Mouse (Mus musculus): ENCODE measurements at regions not wholly inside any gene's neighbourhood (a gene's known extent, or its start where the extent isn't known, plus 50 kb on each side); places are given as distances from the start of the nearest gene placed in this dataset.
A peak's percentile ranks its signal among the peaks of the same experiment; 100 is the strongest.

GRCm38 (mm10) chr8:7853169-7853568, 807.9 kb downstream of the Efnb2 start:
- Histone ChIP-seq H3K4me2 (ENCODE audit: low read depth, low read length) (no peak overlapping the region), H3K27me3 (ENCODE audit: control insufficient read depth, insufficient read depth, low read length) (no peaks in the 10 kb centered on the region), H3K36me3 (ENCODE audit: control insufficient read depth, insufficient read depth, low read length) (no peaks in the 10 kb centered on the region), H3K4me1 (ENCODE audit: control insufficient read depth, insufficient read depth, low read length) (no peaks in the 10 kb centered on the region), H3K4me3 (replicated peaks; ENCODE audit: low read length) (no peak overlapping the region), H3K9me3 (replicated peaks; ENCODE audit: control insufficient read depth, low read length) (no peaks in the 10 kb centered on the region), H3K9ac (ENCODE audit: low read length) (no peak overlapping the region), H3K27ac (ENCODE audit: low read length) (no peak overlapping the region)
- 96% methylated on average over 1 of the region's 1 CpGs for WGBS
- no peak for ATAC-seq (ENCODE audit: insufficient read depth, low FRiP score)

GRCm38 (mm10) chr8:7850573-7850972, 810.5 kb downstream of the Efnb2 start:
- no peak overlapping the region for H3K4me2 ChIP-seq (ENCODE audit: low read depth, low read length)
- H3K27ac ChIP-seq (ENCODE audit: low read length), result no peak overlapping the region
- H3K4me1 ChIP-seq (ENCODE audit: control insufficient read depth, insufficient read depth, low read length), result no peaks in the 10 kb centered on the region
- ATAC-seq (ENCODE audit: insufficient read depth, low FRiP score), result no peak
- H3K9ac ChIP-seq (ENCODE audit: low read length), result no peak overlapping the region
- H3K27me3 ChIP-seq (ENCODE audit: control insufficient read depth, insufficient read depth, low read length), result no peaks in the 10 kb centered on the region
- H3K4me3 ChIP-seq (replicated peaks; ENCODE audit: low read length), result no peak overlapping the region
- H3K36me3 ChIP-seq (ENCODE audit: control insufficient read depth, insufficient read depth, low read length), result no peaks in the 10 kb centered on the region
- no peaks in the 10 kb centered on the region for H3K9me3 ChIP-seq (replicated peaks; ENCODE audit: control insufficient read depth, low read length)

- H3K4me1 ChIP-seq (ENCODE audit: control insufficient read depth, insufficient read depth, low read length), result no peaks in the 10 kb centered on the region
- no peak overlapping the region for H3K9ac ChIP-seq (ENCODE audit: low read length)
- no peak for ATAC-seq (ENCODE audit: insufficient read depth, low FRiP score)
- no peak overlapping the region for H3K27ac ChIP-seq (ENCODE audit: low read length)
- no peak overlapping the region for H3K4me2 ChIP-seq (ENCODE audit: low read depth, low read length)
- H3K36me3 ChIP-seq (ENCODE audit: control insufficient read depth, insufficient read depth, low read length), result no peaks in the 10 kb centered on the region
- no peaks in the 10 kb centered on the region for H3K27me3 ChIP-seq (ENCODE audit: control insufficient read depth, insufficient read depth, low read length)
- H3K4me3 ChIP-seq (replicated peaks; ENCODE audit: low read length), result no peak overlapping the region
- H3K9me3 ChIP-seq (replicated peaks; ENCODE audit: control insufficient read depth, low read length), result no peaks in the 10 kb centered on the region
- 73% methylated on average over 5 of the region's 5 CpGs for WGBS
Measured at GRCm38 (mm10) chr8:7831948-7832347, 829.1 kb downstream of the Efnb2 start.

- H3K9ac ChIP-seq (ENCODE audit: low read length), result no peak overlapping the region
- no peaks in the 10 kb centered on the region for H3K36me3 ChIP-seq (ENCODE audit: control insufficient read depth, insufficient read depth, low read length)
- WGBS, result 88% methylated on average over 1 of the region's 1 CpGs
- ATAC-seq (ENCODE audit: insufficient read depth, low FRiP score), result no peak
- H3K27me3 ChIP-seq (ENCODE audit: control insufficient read depth, insufficient read depth, low read length), result no peaks in the 10 kb centered on the region
- no peak overlapping the region for H3K27ac ChIP-seq (ENCODE audit: low read length)
- no peaks in the 10 kb centered on the region for H3K9me3 ChIP-seq (replicated peaks; ENCODE audit: control insufficient read depth, low read length)
- H3K4me3 ChIP-seq (replicated peaks; ENCODE audit: low read length), result no peak overlapping the region
- no peak overlapping the region for H3K4me2 ChIP-seq (ENCODE audit: low read depth, low read length)
- no peaks in the 10 kb centered on the region for H3K4me1 ChIP-seq (ENCODE audit: control insufficient read depth, insufficient read depth, low read length)
Measured at GRCm38 (mm10) chr8:7827811-7828210, 833.2 kb downstream of the Efnb2 start.

- no peak overlapping the region for H3K9ac ChIP-seq (ENCODE audit: low read length)
- H3K4me3 ChIP-seq (replicated peaks; ENCODE audit: low read length), result no peak overlapping the region
- WGBS, result 76% methylated on average over 1 of the region's 1 CpGs
- H3K4me1 ChIP-seq (ENCODE audit: control insufficient read depth, insufficient read depth, low read length), result no peaks in the 10 kb centered on the region
- H3K27me3 ChIP-seq (ENCODE audit: control insufficient read depth, insufficient read depth, low read length), result no peaks in the 10 kb centered on the region
- no peak for ATAC-seq (ENCODE audit: insufficient read depth, low FRiP score)
- no peaks in the 10 kb centered on the region for H3K36me3 ChIP-seq (ENCODE audit: control insufficient read depth, insufficient read depth, low read length)
- no peak overlapping the region for H3K4me2 ChIP-seq (ENCODE audit: low read depth, low read length)
- no peaks in the 10 kb centered on the region for H3K9me3 ChIP-seq (replicated peaks; ENCODE audit: control insufficient read depth, low read length)
- H3K27ac ChIP-seq (ENCODE audit: low read length), result no peak overlapping the region
Measured at GRCm38 (mm10) chr8:7808395-7808794, 852.6 kb downstream of the Efnb2 start.

- ATAC-seq (ENCODE audit: insufficient read depth, low FRiP score), result no peak
- 63% methylated on average over 3 of the region's 3 CpGs for WGBS
Measured at GRCm38 (mm10) chr8:7799221-7799620, 861.8 kb downstream of the Efnb2 start.

GRCm38 (mm10) chr8:7796156-7796555, 864.9 kb downstream of the Efnb2 start:
- Histone ChIP-seq H3K9ac (ENCODE audit: low read length) (no peak overlapping the region), H3K4me2 (ENCODE audit: low read depth, low read length) (no peak overlapping the region), H3K9me3 (replicated peaks; ENCODE audit: control insufficient read depth, low read length) (no peaks in the 10 kb centered on the region), H3K4me3 (replicated peaks; ENCODE audit: low read length) (no peak overlapping the region), H3K4me1 (ENCODE audit: control insufficient read depth, insufficient read depth, low read length) (no peaks in the 10 kb centered on the region), H3K36me3 (ENCODE audit: control insufficient read depth, insufficient read depth, low read length) (no peaks in the 10 kb centered on the region), H3K27me3 (ENCODE audit: control insufficient read depth, insufficient read depth, low read length) (no peaks in the 10 kb centered on the region), H3K27ac (ENCODE audit: low read length) (no peak overlapping the region)
- WGBS, result 63% methylated on average over 4 of the region's 4 CpGs
- ATAC-seq (ENCODE audit: insufficient read depth, low FRiP score), result peak; percentile 53; the same call in 1 of the 2 replicates

More at GRCm38 (mm10) chr8:7799221-7799620, 861.8 kb downstream of the Efnb2 start:
- H3K27me3 ChIP-seq (ENCODE audit: control insufficient read depth, insufficient read depth, low read length), result no peaks in the 10 kb centered on the region
- no peaks in the 10 kb centered on the region for H3K9me3 ChIP-seq (replicated peaks; ENCODE audit: control insufficient read depth, low read length)
- no peak overlapping the region for H3K27ac ChIP-seq (ENCODE audit: low read length)
- H3K4me2 ChIP-seq (ENCODE audit: low read depth, low read length), result no peak overlapping the region
- H3K36me3 ChIP-seq (ENCODE audit: control insufficient read depth, insufficient read depth, low read length), result no peaks in the 10 kb centered on the region
- H3K9ac ChIP-seq (ENCODE audit: low read length), result no peak overlapping the region; the same call in 1 of the 2 replicates
- no peak overlapping the region for H3K4me3 ChIP-seq (replicated peaks; ENCODE audit: low read length)
- H3K4me1 ChIP-seq (ENCODE audit: control insufficient read depth, insufficient read depth, low read length), result no peaks in the 10 kb centered on the region

GRCm38 (mm10) chr8:7763820-7764219, 897.2 kb downstream of the Efnb2 start:
- H3K36me3 ChIP-seq (ENCODE audit: control insufficient read depth, insufficient read depth, low read length), result no peaks in the 10 kb centered on the region
- H3K4me1 ChIP-seq (ENCODE audit: control insufficient read depth, insufficient read depth, low read length), result no peaks in the 10 kb centered on the region
- H3K9me3 ChIP-seq (replicated peaks; ENCODE audit: control insufficient read depth, low read length), result no peaks in the 10 kb centered on the region
- H3K27ac ChIP-seq (ENCODE audit: low read length), result no peak overlapping the region
- ATAC-seq (ENCODE audit: insufficient read depth, low FRiP score), result no peak
- no peak overlapping the region for H3K4me3 ChIP-seq (replicated peaks; ENCODE audit: low read length)
- no peak overlapping the region for H3K9ac ChIP-seq (ENCODE audit: low read length)
- H3K27me3 ChIP-seq (ENCODE audit: control insufficient read depth, insufficient read depth, low read length), result no peaks in the 10 kb centered on the region
- H3K4me2 ChIP-seq (ENCODE audit: low read depth, low read length), result no peak overlapping the region
- WGBS, result 78% methylated on average over 3 of the region's 3 CpGs

- no peaks in the 10 kb centered on the region for H3K27me3 ChIP-seq (ENCODE audit: control insufficient read depth, insufficient read depth, low read length)
- no peak overlapping the region for H3K4me3 ChIP-seq (replicated peaks; ENCODE audit: low read length)
- no peak overlapping the region for H3K27ac ChIP-seq (ENCODE audit: low read length)
- no peak overlapping the region for H3K4me2 ChIP-seq (ENCODE audit: low read depth, low read length)
- no peaks in the 10 kb centered on the region for H3K9me3 ChIP-seq (replicated peaks; ENCODE audit: control insufficient read depth, low read length)
- WGBS, result 71% methylated on average over 4 of the region's 4 CpGs
- H3K9ac ChIP-seq (ENCODE audit: low read length), result no peak overlapping the region
- no peak for ATAC-seq (ENCODE audit: insufficient read depth, low FRiP score)
- H3K4me1 ChIP-seq (ENCODE audit: control insufficient read depth, insufficient read depth, low read length), result no peaks in the 10 kb centered on the region
- H3K36me3 ChIP-seq (ENCODE audit: control insufficient read depth, insufficient read depth, low read length), result no peaks in the 10 kb centered on the region
Measured at GRCm38 (mm10) chr8:7760987-7761386, 900.1 kb downstream of the Efnb2 start.

GRCm38 (mm10) chr8:7732726-7733125, 928.3 kb downstream of the Efnb2 start:
- Histone ChIP-seq H3K4me3 (replicated peaks; ENCODE audit: low read length) (no peak overlapping the region), H3K36me3 (ENCODE audit: control insufficient read depth, insufficient read depth, low read length) (no peaks in the 10 kb centered on the region), H3K4me2 (ENCODE audit: low read depth, low read length) (no peak overlapping the region), H3K9me3 (replicated peaks; ENCODE audit: control insufficient read depth, low read length) (no peaks in the 10 kb centered on the region), H3K27me3 (ENCODE audit: control insufficient read depth, insufficient read depth, low read length) (no peaks in the 10 kb centered on the region), H3K4me1 (ENCODE audit: control insufficient read depth, insufficient read depth, low read length) (no peaks in the 10 kb centered on the region), H3K9ac (ENCODE audit: low read length) (no peak overlapping the region), H3K27ac (ENCODE audit: low read length) (no peak overlapping the region)
- 33% methylated on average over 2 of the region's 2 CpGs for WGBS
- no peak for ATAC-seq (ENCODE audit: insufficient read depth, low FRiP score)

Measured in stomach, embryonic 16.5 days (tissue).